Mouse (Mus musculus) liver, postnatal 0 days (tissue): ENCODE measurements around the gene Gatb. TPM values are rescaled to one million over a fixed set of nuclear protein-coding genes. Genes with fewer than 3 reads are reported as not detected.

Experiments used
- ATAC-seq: fragments of 200-750 bp; cut with Nextera tagmentation; 2 replicates; pipeline ENCODE4 v1.8.0; 2017; ENCODE audit warnings: mild to moderate bottlenecking, moderate library complexity
- DNase-seq: peaks from one replicate; pipeline ENCODE4 v3.0.0-alpha.2; 2016
- H3K27ac ChIP-seq: fragments of 300-500 bp; sonication (generic); 2 replicates; pipeline ENCODE4 v1.5.1; 2014; ENCODE audit warnings: antibody characterized with exemption, moderate library complexity, mild to moderate bottlenecking, low read depth
- H3K27me3 ChIP-seq: fragments of 300-500 bp; sonication (generic); 2 replicates; pipeline ENCODE4 v1.6.1; 2014; ENCODE audit warnings: low read length, control low read depth, mixed read lengths; ENCODE audit not compliant: insufficient read depth
- H3K36me3 ChIP-seq: fragments of 300-500 bp; sonication (generic); replicated peaks from 2 replicates; pipeline ENCODE4 v1.6.1; 2014; ENCODE audit warnings: mild to moderate bottlenecking, control low read depth, low read length, moderate library complexity, mixed read lengths; ENCODE audit not compliant: insufficient read depth
- H3K4me1 ChIP-seq: fragments of 300-500 bp; sonication (generic); 2 replicates; pipeline ENCODE4 v1.6.1; 2014; ENCODE audit warnings: antibody characterized with exemption, mild to moderate bottlenecking, control low read depth; ENCODE audit not compliant: insufficient read depth
- H3K4me2 ChIP-seq: fragments of 300-500 bp; sonication (generic); 2 replicates; pipeline ENCODE4 v1.6.1; 2014; ENCODE audit warnings: low read depth, mild to moderate bottlenecking, low read length, moderate library complexity, mixed read lengths
- H3K4me3 ChIP-seq: fragments of 300-500 bp; sonication (generic); 2 replicates; pipeline ENCODE4 v1.5.1; 2014; ENCODE audit warnings: low read depth, low read length
- H3K9ac ChIP-seq: fragments of 300-500 bp; sonication (generic); replicated peaks from 2 replicates; pipeline ENCODE4 v1.6.1; 2014; ENCODE audit warnings: mild to moderate bottlenecking, moderate library complexity
- H3K9me3 ChIP-seq: fragments of 300-500 bp; sonication (generic); 2 replicates; pipeline ENCODE4 v1.6.1; 2016; ENCODE audit warnings: mild to moderate bottlenecking, control low read depth, low read length, mixed read lengths
- CTCF ChIP-seq: sonication (generic); IDR thresholded peaks from 2 replicates; pipeline ENCODE4 v1.5.1; 2016; ENCODE audit warnings: antibody characterized with exemption, low read depth
- EP300 ChIP-seq: IDR thresholded peaks from 2 replicates; pipeline ENCODE4 v1.6.1; 2016; ENCODE audit warnings: antibody characterized with exemption, low read depth, mild to moderate bottlenecking
- WGBS: fragments of 180-500 bp; shearing (Covaris S2); extraction: QIAGEN DNeasy Blood & Tissue Kit; methylation state at CpG from one replicate; pipeline ENCODE4 v1.1.7; 2014; ENCODE audit not compliant: insufficient replicate concordance; 5-methylcytosine and 5-hydroxymethylcytosine counted together
- polyA plus RNA-seq: library from polyadenylated mRNA; unstranded; fragments of >200 nt; fragmentation: Nextera tagmentation; extraction: Ambion mirVana; gene quantifications from 2 replicates; pipeline ENCODE4 v1.2.1, GENCODE M21; 2015

Gene Gatb
- polyA plus RNA-seq, 1 experiment from 2014 or later: 14.6 TPM

GRCm38 (mm10) chr3:85645517-85646004 lies 71.6 kb downstream of the Gatb start:
- Histone ChIP-seq H3K4me2 (no peak overlapping the region), H3K4me3 (no peak overlapping the region), H3K27ac (no peak overlapping the region), H3K9ac (no peak overlapping the region), H3K4me1 (no peaks in the 10 kb centered on the region), H3K27me3 (no peaks in the 10 kb centered on the region), H3K36me3 (no peaks in the 10 kb centered on the region), H3K9me3 (no peaks in the 10 kb centered on the region)
- TF ChIP-seq CTCF: no peak
- DNase-seq: no peak
- 84% methylated on average over 7 of the region's 7 CpGs for WGBS
- ATAC-seq: no peak

DNA sequence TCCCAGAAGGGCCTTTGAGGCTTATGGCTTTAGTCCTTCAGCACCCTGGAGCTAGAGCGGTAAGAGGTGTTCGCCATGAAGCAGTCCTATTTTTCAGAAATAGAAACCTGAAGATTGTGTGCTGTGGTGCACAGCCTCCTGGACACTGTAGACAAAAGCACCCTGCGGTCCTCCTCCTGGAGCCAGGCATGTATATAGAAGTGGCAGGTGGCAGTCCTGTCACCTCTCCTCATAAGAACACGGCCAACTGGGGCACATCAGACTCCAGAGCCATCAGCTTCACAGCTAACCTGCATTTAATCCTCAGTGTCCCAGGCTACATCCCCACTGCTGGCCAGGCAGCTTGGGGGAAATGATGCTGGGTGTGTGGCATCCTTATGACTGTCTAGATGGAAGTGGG lies 75.3 kb downstream of the Gatb start:
- H3K4me2 ChIP-seq: no peak overlapping the region
- no peaks in the 10 kb centered on the region for H3K9me3 ChIP-seq
- no peak overlapping the region for H3K9ac ChIP-seq
- H3K27ac ChIP-seq: no peak overlapping the region
- DNase-seq (no peak), ATAC-seq (no peak)
- WGBS: 89% methylated on average over 4 of the region's 4 CpGs
- H3K4me1 ChIP-seq: no peaks in the 10 kb centered on the region
- no peak for TF ChIP-seq EP300
- peaks cover 3% of the 10 kb centered on the region; the same call in 1 of the 2 replicates for H3K36me3 ChIP-seq
- H3K27me3 ChIP-seq: no peaks in the 10 kb centered on the region
- H3K4me3 ChIP-seq: no peak overlapping the region

DNA sequence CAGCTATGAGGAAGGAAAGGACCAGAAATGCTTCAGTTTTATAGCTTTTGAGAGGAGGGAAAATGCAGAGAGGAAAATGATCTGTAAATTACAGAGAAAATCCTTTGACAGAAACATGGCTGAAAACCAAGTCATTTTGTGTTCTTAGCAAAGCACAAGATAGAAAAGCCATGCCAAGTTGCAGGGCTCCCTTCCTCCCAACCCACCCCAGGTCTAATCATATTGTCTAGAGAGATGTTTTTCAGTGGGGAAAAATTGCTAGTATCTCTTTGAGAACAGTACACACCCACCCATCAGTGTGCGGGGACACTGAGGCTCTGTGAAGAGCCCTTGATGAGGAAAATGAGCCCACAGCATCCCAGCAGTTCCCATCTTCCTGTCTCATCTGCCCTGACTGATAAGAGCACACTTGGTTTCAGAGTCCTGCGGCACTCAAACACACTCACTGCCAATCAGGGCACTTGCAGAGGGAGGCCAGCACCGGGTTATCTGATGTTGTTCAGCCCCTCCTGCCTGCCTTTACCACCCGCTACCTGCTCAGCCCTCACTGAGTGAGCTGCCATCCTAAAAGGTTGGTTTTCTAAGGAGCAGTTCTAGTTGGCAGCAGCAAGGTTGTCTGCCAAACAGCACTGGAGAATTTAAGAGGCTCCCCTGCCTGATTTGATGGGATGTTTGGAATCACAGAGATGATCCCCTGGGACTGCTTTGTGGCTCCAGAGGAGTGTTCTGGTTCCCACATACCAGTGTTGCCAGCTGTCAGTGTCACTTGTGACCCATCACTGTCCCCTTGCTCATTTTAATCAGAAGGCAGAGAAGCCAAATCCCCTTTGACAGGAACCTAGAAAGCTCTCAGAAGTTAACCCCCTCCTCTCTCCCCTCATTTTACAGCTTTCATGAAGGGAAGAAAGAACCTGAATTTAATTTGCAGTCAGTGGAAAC lies 79.1 kb downstream of the Gatb start:
- ATAC-seq (no peak), DNase-seq (no peak)
- no peak overlapping the region for H3K27ac ChIP-seq
- peaks cover 3% of the 10 kb centered on the region; the same call in 1 of the 2 replicates for H3K36me3 ChIP-seq
- H3K9me3 ChIP-seq: no peaks in the 10 kb centered on the region
- no peak overlapping the region for H3K9ac ChIP-seq
- H3K4me2 ChIP-seq: no peak overlapping the region
- H3K27me3 ChIP-seq: no peaks in the 10 kb centered on the region
- no peaks in the 10 kb centered on the region for H3K4me1 ChIP-seq
- H3K4me3 ChIP-seq: no peak overlapping the region
- 57% methylated on average over 4 of the region's 4 CpGs for WGBS
- TF ChIP-seq EP300: no peak
- TF ChIP-seq CTCF: no peak

DNA sequence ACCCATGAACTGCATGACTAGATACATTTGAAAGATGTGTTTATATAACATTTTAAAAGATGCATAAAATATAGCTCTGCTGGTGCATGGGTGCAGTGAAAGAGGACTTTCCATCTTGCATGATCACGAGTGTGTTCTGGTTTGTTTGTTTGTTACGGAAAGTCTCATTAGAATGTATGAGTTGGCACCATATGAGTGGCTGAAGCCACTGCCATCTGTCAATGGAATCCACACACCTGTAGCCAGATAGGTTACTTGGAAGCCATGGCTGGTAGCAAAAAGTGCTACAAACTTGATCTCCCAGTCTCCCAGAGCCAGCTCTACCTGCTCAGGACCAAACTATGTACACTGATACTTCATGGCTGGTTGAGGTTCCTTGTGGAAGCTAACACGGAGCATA lies 81.6 kb downstream of the Gatb start:
- ATAC-seq: no peak
- 90% methylated on average over 3 of the region's 3 CpGs for WGBS

GRCm38 (mm10) chr3:85659681-85660080 lies 85.8 kb downstream of the Gatb start:
- Histone ChIP-seq H3K9me3 (no peaks in the 10 kb centered on the region), H3K4me3 (no peak overlapping the region), H3K4me1 (no peaks in the 10 kb centered on the region), H3K27me3 (no peaks in the 10 kb centered on the region), H3K4me2 (no peak overlapping the region), H3K9ac (no peak overlapping the region), H3K36me3 (no peaks in the 10 kb centered on the region), H3K27ac (no peak overlapping the region)
- TF ChIP-seq EP300 (no peak), CTCF (no peak)
- ATAC-seq (no peak), DNase-seq (no peak)
- 83% methylated on average over 7 of the region's 7 CpGs for WGBS

More for the DNA sequence above, 81.6 kb downstream of the Gatb start:
- Histone ChIP-seq H3K4me3 (no peak overlapping the region), H3K36me3 (peaks cover 3% of the 10 kb centered on the region; the same call in 1 of the 2 replicates), H3K4me2 (no peak overlapping the region), H3K9ac (no peak overlapping the region), H3K27me3 (no peaks in the 10 kb centered on the region), H3K27ac (no peak overlapping the region), H3K4me1 (no peaks in the 10 kb centered on the region), H3K9me3 (no peaks in the 10 kb centered on the region)
- TF ChIP-seq CTCF: no peak
- no peak for TF ChIP-seq EP300
- DNase-seq: no peak

DNA sequence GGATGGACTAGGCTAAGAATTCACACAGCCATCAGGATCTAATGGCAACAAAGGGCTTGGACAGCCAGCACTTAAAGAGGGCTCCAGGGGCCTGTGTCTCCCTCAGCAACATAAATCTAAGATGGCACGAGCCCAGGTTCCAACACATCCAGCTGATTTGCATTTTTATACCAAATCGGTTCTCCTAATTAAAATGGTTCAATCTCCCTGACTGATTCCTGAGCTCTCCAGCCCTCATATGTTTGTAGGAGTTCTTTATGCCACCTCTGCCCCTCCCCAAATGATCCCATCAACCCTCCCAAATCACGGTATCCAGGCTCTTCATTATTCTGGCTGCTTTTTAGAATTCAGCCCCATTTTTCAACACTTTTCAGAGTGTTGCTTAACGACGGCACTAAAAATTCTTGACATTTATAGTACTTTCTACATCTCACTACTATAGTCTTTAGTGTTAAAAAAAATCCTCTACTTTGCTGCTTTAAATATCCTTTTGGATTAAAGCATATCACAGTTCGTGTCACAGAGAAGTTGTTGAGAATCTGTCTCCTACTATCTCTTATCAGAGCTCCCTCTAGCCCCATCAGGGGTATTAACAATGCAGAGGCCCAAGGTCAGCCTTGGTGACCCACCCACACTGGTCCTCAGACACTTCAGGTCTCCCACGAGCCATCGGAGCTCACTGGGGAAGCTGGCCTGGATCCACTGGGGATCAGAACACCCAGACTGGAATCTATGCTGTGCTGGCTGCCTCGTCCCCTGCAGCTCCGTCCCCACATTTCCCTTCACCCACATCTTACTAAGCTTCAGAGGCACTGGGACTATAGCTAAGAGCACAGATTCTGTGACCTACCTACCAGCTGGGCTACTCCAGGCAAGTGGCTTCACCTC lies 88.3 kb downstream of the Gatb start:
- Histone ChIP-seq H3K9ac (no peak overlapping the region), H3K9me3 (no peaks in the 10 kb centered on the region), H3K27ac (no peak overlapping the region), H3K4me1 (no peaks in the 10 kb centered on the region), H3K4me3 (no peak overlapping the region), H3K27me3 (no peaks in the 10 kb centered on the region), H3K4me2 (no peak overlapping the region), H3K36me3 (no peaks in the 10 kb centered on the region)
- DNase-seq: no peak
- no peak for TF ChIP-seq CTCF
- TF ChIP-seq EP300: no peak
- 71% methylated on average over 10 of the region's 10 CpGs for WGBS
- ATAC-seq: no peak
